Mouse (Mus musculus) kidney, adult 2 months (tissue): ENCODE measurements around the gene Rpusd3.

Source experiments
- CTCF ChIP-seq: fragments of 200-500 bp; conservative IDR thresholded peaks from 2 replicates; pipeline ENCODE4 v1.5.1; 2011; ENCODE audit warnings: low read depth, mild to moderate bottlenecking, control low read depth, low read length, moderate library complexity, mixed read lengths; ENCODE audit not compliant: insufficient read depth, insufficient read length
- POLR2A ChIP-seq: fragments of 200-500 bp; IDR thresholded peaks from one replicate; pipeline ENCODE4 v1.6.1; 2011; ENCODE audit warnings: low read depth, low read length, control low read depth

- no peak for TF ChIP-seq CTCF
- TF ChIP-seq POLR2A: no peak
Observed at GRCm38 (mm10) chr6:113423000-113423399, 3.9 kb upstream of the Rpusd3 start.
